Mouse (Mus musculus) embryo, embryonic 9.5 days (tissue): ENCODE measurements around the gene Spata17.
A peak's percentile ranks its signal among the peaks of the same experiment; 100 is the strongest.

Experiments used
- DNase-seq: peaks from one replicate; pipeline ENCODE4 v3.0.0-alpha.2; 2017; ENCODE audit errors: extremely low spot score

Gene Spata17

GRCm38 (mm10) chr1:187086027-187086426, 129.2 kb downstream of the Spata17 start:
- no peak for DNase-seq

DNA sequence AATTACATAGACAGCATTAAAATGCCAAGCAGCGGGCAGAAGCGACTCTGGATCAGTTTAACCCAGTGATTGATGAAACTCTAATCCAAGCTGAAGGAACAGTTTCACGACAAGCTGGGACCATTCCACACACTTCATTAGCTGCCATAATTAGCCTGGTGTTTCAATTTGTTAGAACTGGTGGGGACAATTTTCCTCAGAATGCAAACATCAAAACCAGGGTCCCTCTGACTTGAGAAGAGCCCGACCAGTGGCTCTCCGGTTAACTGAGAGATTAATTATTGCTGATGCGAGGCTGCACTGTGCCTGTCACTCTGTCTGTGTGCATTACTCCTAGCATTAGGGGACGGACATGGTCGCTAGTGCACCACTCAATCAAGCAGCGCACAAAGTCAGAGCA, 137.9 kb downstream of the Spata17 start:
- DNase-seq: no peak

- no peak for DNase-seq
Measured at GRCm38 (mm10) chr1:187077043-187077334, 138.3 kb downstream of the Spata17 start.

GRCm38 (mm10) chr1:187076198-187077042, 138.8 kb downstream of the Spata17 start:
- peak; percentile 13 for DNase-seq

GRCm38 (mm10) chr1:187059874-187060273, 155.4 kb downstream of the Spata17 start:
- DNase-seq: no peak

DNA sequence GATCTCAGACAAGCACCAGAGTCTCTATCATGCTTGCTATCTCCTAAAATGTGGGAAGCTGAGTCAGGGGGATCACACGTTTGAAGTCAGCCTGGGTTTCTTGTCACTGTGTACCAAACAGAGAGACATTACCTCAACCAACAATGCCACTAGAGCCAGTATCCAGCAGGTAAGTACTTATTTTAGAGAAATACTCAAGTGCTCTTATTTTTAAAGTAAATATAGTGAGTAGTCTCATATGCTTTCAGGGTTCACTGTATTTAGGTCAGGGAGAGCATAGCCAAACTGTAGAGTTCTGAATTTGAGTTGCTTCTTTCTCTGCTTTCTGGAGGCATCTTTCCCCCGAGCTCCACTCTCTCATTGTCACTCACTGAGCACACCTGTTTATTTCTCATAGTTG, 160.9 kb downstream of the Spata17 start:
- DNase-seq: no peak

GRCm38 (mm10) chr1:187053862-187054261, 161.4 kb downstream of the Spata17 start:
- no peak for DNase-seq

- DNase-seq: no peak
Measured at GRCm38 (mm10) chr1:187052532-187052931, 162.7 kb downstream of the Spata17 start.

GRCm38 (mm10) chr1:187051296-187051695, 164.0 kb downstream of the Spata17 start:
- DNase-seq: no peak

DNA sequence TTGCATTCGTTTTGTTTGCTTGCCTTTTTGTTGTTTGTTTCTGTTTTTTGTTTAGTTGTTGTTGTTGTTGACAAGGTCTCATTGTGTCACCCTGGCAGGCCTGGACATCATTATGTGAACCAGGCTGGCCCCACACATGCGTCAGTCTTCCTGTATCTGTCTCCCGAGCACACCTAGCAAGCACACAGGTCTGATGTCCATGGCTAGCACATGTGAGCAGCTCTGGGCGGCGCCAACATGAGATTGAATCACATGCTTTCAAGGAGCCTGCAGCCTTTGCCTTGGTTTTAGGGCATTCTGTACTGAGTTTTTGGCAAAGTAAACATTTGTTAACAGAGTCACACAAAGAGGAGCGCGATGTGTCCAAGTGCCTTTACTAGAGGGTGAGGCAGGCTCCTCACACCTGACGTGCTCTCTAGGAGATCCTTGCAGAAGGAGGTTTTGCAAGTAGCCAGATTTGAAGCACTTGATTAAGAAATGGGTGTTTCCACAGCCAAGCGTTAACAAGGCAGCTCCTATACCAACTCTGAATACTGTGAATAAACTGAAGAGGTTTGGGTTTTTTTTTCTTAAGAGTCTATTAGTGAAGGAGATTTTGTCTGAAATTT, 166.5 kb downstream of the Spata17 start:
- DNase-seq: no peak

GRCm38 (mm10) chr1:187044726-187045125, 170.5 kb downstream of the Spata17 start:
- no peak for DNase-seq

DNA sequence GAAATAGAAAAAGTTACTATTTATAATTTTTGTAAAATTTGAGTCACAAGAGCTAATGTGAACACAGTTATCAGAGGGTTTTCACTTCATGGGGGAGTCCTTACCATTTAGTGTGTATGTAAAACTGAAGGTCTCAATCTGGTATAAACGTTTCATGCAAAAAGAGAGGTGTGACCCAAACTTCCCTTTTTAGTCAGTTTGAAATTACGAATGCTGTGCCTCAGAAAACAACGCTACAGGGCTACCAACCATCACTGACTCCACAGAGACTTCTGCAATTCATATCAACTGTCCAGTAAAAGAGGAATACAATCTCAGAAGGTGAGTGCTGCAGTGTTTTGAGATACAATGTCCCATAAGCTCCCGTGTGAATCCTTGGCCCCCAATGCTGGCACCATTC, 175.5 kb downstream of the Spata17 start:
- no peak for DNase-seq

DNA sequence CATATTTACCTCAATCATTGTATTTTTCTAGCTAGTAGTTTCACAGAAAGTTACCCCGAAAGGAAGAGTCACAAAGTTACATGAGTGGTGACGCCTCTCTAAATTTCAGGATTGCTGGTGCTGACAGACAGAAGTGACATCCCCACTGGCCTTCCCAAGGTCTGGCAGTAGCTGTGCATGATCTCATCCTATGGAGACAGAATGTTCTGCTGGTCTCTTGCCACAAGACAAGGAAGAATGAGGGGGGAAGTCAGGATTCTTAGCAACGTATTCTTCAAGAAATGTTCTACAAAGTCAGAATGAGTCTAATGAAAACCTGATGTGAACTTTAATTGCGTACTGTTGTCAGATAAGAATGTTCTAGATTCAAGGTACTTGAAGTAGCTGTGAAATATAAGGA, 179.5 kb downstream of the Spata17 start:
- DNase-seq: no peak

DNA sequence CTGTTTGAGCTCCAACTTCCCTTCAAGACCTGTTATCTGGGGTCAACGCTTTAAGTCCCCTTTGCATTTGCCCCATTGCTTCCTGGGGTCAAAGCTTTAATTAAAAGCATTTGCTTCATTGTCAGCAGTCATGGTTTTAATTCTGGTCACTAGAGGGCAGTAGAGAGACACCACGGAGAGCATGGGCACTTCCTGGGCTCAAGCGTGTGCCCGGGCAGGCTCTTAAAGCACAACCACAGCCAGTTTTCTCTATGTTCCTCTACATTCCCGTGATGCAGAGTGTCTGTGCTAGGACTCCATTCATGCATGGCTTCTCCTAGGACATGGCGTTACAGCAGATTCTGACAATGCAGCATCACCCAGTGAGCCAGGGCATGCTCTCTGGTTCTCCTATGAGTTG, 183.5 kb downstream of the Spata17 start:
- DNase-seq: peak; percentile 45

- DNase-seq: no peak
Measured at GRCm38 (mm10) chr1:187028841-187029240, 186.4 kb downstream of the Spata17 start.

- no peak for DNase-seq
Measured at GRCm38 (mm10) chr1:187020011-187020410, 195.3 kb downstream of the Spata17 start.

DNA sequence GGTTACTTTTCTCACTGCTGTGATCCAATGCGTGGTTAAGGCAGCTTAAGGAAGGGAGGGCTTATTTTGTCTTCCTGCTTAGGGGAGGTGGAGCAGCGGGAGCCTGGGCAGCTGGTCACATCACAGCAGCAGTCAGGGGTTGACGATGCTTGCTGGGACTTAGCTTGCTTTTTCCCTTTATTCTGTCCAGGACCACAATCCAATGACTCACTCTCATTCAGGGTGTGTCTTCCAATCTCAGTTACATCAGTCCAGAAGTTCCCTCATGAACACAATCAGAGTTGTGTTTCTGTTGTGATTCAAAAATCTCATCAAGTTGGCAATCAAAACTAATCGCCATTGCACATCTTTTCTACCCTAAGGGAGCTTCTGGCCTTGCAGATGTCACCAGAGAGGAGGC, 199.1 kb downstream of the Spata17 start:
- no peak for DNase-seq

DNA sequence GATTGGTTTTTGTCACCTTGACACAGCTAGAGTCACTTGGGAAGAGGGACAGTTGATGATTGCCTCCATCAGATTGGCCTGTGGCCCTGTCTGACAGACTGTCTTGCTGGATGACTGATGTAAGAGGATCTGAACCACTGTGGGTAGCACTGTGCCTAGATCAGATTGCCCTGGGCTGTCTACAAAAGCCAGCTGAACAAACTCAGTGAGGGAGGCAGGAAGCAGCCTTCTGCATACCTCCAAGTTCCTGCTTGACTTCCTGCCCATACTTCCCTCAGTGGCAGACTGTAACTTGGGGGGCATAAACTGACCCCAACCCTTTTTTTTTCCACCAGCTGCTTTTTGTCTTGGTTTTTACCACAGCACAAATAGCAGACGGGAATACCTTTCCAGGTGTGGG, 199.6 kb downstream of the Spata17 start:
- peak; percentile 2 for DNase-seq

DNA sequence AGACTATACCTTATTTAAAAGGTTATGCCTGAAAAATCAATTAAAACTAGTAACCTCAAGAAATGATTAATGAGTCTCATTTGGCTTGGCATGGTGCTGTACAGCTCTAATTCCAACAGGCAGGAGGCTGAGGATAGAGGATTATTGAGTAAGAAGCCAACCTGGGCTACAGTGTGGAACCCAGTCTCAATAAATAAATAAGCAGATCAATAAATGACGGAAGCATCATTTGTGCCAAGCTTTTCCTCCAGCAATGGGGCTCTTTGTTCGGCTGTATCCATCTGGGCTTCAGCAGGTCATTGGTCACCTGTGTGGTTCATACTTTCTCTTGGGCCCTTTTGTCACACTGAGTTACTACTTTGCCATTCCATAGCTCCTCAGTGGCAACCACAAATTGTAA, 201.1 kb downstream of the Spata17 start:
- DNase-seq: no peak

GRCm38 (mm10) chr1:187011601-187012000, 203.7 kb downstream of the Spata17 start:
- DNase-seq: no peak

DNA sequence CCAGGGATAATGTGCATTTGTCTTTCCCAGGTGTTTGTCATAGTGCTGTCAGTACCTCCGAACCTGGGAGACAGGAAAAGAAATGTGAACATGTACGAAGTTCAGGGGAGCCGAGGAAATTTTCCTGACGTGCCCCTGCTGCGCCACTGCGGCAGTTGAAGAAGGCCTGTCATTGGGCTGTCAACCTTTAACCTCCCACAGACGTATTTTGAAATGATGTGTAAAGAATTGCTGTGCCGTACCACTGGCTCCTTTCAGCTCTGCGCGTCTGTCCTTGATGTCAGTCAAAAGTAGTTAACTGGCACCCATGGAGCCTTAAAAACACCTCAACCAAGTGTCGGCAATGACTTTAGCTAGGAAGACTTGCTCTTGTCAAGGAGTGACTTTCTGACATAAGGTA, 205.2 kb downstream of the Spata17 start:
- DNase-seq: no peak

- no peak for DNase-seq
Measured at GRCm38 (mm10) chr1:187008236-187008635, 207.0 kb downstream of the Spata17 start.

DNA sequence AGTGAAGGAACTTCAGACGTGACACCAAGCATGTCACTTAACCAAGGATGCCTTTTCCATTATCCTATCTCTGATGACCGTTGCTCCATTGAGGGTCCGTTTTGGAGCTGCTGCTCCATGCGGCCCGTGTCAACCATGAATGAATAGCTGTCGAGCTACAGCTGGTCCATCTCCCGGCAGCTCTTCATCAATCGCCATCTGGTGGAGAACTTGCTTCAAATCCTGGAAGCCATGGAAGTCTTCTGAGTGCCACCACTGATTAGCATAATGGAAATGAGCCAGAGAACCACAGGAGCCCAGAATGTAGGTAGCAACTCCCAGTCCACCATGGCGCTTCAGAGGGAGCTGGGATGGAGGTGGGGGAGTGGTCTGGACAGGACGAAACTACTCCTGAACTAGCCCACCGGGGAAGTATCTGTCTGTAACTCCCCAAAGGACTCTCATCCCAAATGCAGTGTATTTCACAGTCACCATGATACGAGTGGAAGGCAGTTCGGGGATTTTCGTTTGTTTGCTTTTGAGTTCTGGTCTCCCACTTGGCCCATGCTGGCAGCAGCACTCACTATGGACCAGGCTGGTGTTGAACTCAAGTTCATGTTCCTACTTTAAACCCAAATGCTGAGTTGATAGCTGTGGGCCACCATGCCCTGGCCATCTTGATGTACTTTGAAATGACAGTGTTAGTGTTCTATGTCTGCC, 208.9 kb downstream of the Spata17 start:
- no peak for DNase-seq
